Mouse (Mus musculus): ENCODE measurements at regions not wholly inside any gene's neighbourhood (a gene's known extent, or its start where the extent isn't known, plus 50 kb on each side); places are given as distances from the start of the nearest gene placed in this dataset.

- no peak for DNase-seq
These were observed 203.1 kb upstream of the Gmds start for GRCm38 (mm10) chr13:32541611-32542010.

GRCm38 (mm10) chr13:32536241-32536640 lies 197.7 kb upstream of the Gmds start:
- no peak for DNase-seq

DNA sequence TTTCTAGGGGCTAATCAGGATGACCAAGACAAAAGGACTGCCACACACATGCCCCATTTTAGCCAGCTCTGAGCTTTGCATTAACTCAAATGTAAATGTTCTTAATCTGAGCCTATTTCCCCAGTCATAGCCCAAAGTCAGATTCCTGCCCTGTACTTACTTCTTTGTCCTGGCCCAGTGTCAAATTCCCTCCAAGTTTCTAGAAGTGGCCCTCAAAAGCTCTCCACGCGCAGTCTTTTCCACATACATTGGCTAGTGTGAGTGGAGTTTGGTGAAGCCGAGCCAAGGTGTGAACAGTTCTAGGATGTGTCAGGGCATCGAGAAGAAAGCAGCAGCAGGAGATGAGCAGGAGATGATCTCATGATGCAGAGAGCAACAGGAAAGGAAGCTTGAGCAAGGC lies 197.1 kb upstream of the Gmds start:
- DNase-seq = no peak

GRCm38 (mm10) chr13:32530926-32531512 lies 192.5 kb upstream of the Gmds start:
- no peak for DNase-seq

- no peak for DNase-seq
These were observed 180.2 kb upstream of the Gmds start for GRCm38 (mm10) chr13:32518611-32519344.

GRCm38 (mm10) chr13:32517514-32517913 lies 179.0 kb upstream of the Gmds start:
- DNase-seq = no peak

- no peak for DNase-seq
These were observed 170.9 kb upstream of the Gmds start for GRCm38 (mm10) chr13:32509231-32510023.

- no peak for DNase-seq
These were observed 169.9 kb upstream of the Gmds start for GRCm38 (mm10) chr13:32508447-32508846.

- no peak for DNase-seq
These were observed 169.3 kb upstream of the Gmds start for GRCm38 (mm10) chr13:32507825-32508224.

GRCm38 (mm10) chr13:32498205-32498790 lies 159.8 kb upstream of the Gmds start:
- DNase-seq = no peak

DNA sequence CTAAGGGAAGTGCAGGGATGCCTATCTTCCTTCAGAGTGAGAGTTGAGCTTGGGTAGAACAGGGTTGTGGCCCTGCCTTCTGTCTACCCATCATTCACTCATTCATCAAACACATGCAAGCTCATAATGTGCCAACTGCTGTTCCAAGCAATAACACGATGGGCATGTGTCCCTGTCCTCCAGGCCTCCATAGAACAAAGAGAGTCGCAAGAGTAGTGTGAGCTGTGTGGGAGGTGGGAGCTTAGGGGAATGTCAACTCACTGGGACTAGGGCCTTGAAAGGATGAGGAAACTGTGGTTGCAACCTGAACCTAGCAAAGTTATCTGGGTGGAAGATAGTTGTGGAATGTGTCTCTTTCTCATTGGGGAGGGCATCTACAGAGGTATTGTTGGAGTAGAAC lies 157.7 kb upstream of the Gmds start:
- no peak for DNase-seq

DNA sequence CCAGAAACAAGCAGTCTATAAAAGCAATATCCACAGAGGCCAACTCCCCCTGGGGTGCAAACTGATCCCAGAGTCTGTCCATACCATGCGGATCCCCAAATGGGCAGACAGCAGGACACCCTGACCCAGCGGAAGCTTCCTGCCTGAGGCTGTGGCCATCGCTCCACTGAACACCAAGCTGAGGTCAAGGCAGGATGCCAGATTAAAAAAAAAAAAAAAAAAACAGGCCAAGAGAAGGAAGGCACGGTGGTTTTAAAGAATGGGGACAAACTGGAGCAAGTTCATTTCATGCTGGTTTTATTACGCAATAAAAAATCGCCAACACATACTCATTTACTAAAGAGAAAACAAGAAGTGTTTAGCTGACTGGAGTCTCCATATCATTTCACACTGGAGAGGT lies 156.5 kb upstream of the Gmds start:
- peak; percentile 7 for DNase-seq

DNA sequence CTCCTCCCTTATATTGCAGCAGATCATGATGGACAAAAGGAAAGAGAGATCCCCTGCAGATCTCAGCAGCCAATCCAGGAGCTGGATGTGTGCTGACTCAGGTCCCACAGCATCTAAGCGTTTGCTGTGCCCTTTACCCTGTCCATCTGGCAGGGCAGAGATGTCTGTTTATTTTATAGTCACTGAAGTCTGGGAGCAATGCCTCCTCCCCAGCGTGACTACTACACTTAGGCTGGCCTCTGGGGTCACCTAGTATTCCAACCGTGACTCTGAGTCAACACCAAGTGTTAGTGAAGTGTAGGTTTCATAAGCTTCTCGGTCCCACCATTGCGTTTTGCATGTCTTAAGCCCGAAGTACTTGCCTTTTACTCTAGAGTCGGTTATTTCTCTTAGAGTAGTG lies 155.3 kb upstream of the Gmds start:
- DNase-seq = no peak

DNA sequence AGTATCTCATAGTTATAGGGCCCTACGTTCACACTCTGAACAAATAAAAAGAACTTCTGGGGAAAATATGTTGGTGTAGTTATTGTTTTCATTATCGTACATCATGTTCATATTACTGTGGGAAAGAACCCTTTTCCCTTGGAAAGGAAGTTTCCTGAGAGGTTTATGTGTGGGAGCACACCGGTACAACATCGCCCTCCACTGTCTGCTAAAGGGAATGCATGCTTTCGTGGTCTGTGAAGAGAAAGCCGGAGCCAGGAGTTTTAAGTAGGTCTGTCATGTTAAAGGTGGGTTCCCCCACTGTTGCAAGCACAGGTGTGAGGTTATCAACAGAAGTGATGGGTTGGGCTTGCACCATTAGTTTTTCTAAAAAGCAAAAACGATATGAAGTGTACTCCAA lies 154.8 kb upstream of the Gmds start:
- DNase-seq = peak; percentile 59

- no peak for DNase-seq
These were observed 154.0 kb upstream of the Gmds start for GRCm38 (mm10) chr13:32492566-32492965.

- no peak for DNase-seq
These were observed 143.0 kb upstream of the Gmds start for GRCm38 (mm10) chr13:32481444-32482058.

GRCm38 (mm10) chr13:32480029-32480428 lies 141.5 kb upstream of the Gmds start:
- no peak for DNase-seq

DNA sequence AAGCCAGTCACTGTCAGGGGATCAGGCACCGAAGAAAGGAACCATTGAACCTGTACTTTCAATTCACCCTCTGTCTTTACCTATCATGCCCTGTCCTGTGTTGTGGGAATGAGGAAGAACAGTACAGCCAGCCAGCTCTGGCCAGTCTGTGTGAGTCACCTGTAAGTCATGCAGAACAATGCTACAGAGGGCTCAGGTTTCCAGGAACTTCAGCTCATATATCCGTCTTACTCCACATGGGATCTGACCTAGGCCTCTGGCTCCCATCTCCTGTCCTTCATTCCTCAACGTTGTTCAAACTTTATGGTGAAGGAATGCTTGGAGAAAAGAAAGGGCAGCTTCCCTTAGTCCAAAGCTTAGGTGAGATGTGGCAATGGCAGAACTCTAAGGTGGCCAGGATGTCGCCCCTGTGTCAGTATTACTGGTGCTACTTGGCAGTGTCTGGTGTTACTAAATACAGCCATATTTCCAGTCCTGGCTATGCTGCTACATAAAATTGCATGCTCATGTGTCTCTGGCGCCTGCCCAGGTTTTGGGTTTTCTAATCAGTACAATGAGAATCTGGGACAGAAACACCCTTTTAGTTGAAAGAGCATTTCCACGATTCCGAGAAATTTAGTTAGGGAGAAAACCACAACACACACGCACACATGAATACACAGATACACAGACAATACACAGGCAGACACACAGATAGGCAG lies 140.7 kb upstream of the Gmds start:
- peak; percentile 19 for DNase-seq

DNA sequence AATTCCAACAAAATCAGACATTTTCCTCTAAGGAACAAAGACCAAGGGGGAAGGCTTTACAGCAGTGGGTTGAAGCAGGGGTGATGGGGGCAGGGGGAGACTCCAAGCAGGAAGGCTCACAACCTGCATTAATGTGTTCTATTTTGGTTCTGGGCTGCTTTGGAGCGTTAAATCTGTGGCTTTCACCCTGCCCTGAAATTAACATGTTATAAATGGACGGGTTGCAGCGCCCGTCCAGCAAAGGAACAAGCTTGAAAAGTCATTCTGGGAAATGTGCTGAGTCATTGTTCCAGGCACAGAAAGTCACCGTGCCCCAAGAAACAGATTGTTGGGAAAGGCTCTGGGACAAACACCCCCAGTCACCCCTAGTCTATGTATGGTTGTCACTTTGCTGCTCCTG lies 127.2 kb upstream of the Gmds start:
- no peak for DNase-seq

DNA sequence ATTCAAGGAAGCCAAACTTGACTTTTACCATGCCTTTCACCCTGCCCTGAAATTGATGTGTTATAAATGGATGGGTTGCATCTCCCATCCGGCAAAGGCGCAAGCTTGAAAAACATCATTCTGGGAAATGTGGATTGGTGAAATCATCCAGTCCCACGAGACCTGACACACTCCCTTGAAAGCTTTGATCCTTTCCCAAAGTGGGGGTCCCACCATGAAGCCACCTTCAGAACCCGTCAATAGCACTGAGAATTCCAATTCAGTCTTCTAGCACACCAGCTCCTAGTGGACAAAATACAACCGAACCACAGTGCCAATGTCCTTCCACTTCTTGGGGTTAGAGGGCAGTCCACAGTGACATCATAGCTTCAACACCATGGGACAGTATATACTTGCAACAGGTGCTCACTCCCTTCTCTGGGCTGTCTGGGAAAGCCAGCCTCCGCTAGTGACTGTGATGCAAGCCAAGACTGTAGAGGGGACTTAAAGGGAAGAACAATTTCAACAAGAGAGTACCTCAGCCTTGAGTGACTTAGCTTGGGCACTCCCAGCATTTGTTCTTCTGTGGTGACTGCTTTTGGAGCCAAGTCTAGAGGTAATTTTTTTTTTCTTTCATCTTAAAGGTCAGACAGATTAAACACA lies 126.6 kb upstream of the Gmds start:
- no peak for DNase-seq

GRCm38 (mm10) chr13:32454419-32455146 lies 116.0 kb upstream of the Gmds start:
- DNase-seq = no peak

Measured in adrenal gland, postnatal 25 days (tissue).